Mouse (Mus musculus): ENCODE results near the gene Acta2.
A peak's percentile ranks its signal among the peaks of the same experiment; 100 is the strongest.

The Acta2 gene

DNA sequence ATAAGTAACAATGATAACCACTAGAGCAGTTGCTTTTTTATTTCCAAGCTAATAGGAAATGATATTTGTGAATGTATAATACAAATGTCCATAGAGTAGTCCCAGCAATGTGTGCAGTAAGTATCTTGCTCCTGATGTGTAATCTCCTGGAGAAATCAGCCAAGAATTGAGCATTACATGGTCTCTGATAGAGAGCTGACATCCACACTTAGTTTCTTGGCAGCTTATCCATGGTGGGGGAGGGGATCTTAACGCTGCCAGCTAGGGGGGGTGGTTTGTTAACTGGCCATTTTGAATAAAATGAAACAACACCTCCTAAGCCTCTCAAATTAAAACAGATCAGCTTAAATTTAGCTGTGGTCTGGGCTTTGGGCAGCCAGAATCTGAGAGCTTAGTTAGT lies 13.6 kb upstream of the Acta2 start:
- no peak for DNase-seq

DNA sequence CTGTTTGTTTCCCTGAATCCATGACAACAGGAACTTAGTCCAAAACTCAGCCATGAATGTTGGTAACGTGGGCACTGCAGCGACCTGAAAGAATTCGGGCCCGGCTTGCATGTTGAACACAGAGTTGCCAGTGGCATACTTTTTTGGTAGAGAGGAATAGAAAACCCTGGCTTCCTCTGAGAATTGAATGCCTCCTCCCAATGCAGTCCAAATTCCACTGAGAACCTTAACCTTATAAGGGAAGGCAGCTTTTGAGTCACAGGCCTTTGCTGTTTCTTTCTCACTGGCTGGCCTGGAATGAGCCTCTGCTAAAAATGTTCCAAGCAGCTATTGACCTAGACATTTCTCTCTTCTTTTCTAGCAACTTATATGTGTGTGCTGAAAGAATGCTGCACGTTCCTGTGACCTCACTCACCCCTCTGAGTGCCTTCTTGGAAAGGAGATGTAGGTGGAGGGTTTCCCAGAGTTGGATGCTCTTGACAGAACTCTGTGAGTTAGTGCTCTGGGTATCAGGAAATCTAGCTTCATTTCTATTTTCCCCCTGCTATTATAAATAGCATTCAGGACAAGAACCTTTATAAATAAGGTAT lies 10.3 kb upstream of the Acta2 start:
- peak; percentile 48 for DNase-seq

DNA sequence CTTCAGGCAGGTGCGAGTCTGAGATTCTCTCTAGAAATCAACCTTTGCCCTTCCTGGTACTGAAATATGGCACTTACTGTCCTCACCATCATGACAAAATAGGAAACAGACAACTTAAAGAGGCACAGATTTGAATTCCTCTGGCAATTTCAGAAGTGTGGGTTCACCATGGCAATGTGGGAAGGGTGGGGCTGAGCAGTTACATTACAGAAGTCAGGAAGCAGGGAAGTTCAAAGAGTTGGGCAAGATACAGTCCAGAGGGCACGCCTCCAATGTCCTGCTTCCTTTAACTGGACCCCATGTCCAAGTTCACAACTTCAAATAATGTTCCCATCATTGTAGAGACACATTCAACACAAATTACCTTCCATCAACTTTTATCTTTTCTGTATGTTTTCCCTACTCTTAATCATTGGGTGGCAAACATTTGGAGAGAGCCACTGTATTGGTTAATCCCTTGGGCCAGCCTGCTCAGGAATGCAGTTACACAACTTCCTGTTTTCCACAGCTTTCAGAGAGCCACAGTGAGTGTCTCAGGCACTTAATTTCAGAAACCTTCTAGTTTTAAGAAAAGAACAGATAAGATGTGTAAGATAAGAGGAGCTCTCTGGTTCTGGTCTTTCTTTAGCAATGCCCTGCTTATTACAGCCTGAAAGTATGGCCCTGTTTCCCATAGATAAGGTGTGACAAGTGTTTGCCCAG lies 7.0 kb upstream of the Acta2 start:
- peak; percentile 74 for DNase-seq

DNA sequence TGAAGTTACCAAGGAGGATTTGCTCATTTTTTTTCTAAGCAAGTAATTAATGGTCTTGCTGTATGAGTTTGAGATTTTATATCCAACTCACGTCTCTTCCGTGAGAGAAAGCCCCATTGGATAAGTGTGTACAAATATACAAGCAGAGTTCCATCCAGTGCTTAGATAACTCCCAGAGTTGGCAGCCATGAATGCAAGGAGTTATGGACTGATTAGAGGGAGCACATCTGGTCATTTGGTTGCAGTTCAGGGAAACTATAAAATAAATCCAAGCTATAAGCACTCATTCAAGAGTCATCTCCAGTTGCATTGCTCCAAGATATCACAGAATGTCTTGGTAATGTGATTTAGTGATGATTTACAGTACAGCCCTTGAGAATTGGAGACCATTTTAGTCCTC lies 1.5 kb upstream of the Acta2 start:
- no peak for DNase-seq

DNA sequence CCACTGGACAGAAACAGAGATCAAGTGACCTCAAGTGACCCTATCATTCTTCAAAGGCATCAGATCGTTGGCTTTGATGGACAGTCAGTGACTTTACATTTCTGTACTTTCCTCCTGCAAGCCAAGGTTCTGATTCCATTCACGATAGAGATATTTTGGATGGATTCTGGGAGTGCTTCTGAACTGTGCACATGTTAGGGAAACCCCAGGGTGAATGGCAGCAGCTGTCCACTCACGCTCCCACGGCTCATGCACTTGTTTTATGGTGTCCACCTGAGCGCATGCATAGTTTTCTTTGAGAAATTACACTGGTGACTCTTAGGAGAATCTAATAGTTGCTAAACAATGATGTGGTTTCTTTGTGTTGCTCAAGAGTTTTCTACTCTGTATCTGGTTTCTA lies 759 bp upstream of the Acta2 start:
- no peak for DNase-seq

DNA sequence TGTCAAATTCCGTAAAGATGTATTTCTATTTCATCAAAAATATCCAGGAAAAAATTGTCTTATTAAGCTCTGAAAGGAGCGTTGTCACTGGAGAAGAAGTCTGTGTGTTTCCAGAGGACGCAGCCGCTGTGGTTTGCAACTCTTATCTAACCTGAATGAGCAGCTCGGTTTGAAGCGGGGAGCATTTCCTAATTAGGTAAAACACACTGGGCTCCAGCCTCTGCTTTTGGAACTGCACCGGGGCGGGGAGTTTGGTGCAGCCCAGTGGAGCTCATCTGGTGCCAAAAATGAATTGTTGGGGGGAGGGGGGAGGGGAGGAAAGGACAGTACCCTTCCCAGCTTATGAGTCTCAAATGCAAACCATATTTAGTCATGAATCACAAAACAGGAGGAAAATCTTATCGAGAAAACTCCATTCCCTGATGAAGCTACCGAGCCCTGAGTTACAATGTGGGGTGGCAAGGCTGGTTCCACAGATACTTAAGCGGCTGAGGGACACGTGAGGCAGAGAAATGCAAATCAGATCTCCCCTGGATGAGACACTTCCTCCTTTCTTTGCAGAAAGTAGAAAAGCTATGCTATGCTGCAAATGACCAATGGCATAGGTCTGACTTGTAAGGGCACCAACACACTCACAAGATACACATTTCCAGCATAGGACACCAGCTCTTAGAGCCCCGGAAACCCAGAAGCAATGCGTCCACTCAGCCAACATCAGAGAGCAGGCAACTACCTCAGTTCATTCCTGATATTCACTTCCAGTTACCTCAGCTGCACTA lies 1.1 kb downstream of the Acta2 start:
- DNase-seq: peak; percentile 53

DNA sequence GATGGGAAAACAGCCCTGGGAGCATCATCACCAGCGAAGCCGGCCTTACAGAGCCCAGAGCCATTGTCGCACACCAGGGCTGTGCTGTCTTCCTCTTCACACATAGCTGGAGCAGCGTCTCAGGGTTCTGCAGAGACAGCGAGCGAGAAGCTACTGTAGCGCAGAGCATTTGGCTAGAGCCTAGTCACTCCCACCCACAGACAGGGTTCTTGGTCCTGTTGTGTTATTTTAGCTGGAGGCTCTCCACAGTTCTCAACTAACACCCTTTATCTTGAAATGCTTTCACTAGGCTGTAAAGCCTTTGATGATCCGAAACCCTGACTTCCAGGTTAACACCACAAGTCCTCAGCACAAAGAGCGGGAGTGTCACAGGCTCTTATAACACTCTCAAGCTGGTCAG lies 2.9 kb downstream of the Acta2 start:
- DNase-seq: no peak

DNA sequence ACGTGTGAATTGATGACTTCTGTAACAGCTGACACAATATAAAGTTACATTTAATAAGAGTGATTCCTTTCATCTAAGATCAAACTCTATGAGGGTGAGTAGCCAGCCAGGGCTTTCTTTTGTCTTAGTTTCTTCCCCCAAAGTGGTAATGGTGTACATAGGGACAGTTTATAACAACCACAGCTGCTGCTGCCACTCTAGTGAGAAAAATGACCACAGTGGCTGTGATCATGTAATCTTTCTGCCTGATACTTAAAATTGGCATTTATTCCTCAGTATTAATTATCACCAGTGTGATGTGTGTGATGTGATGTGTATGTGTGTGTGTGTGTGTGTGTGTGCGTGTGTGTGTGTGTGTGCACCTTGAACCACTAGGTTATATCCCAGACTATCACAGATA lies 3.5 kb downstream of the Acta2 start:
- DNase-seq: no peak

DNA sequence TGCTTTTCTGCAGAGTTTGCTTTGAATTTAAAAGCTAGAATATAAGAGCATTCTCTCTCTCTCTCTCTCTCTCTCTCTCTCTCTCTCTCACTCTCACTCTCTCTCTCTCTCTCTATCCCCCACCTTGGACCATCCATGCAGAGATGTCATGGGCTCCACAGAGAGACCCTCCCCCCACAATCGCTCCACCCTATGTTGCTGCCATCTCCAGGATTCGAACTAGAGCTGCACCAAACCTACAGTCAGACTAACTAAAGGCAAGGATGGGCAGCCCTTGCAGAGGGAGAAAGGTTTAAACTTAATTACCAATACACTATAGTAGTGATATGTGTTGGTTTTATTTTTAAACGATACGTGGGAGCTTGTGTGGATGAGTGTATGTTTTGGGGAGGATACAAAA lies 4.8 kb downstream of the Acta2 start:
- no peak for DNase-seq

DNA sequence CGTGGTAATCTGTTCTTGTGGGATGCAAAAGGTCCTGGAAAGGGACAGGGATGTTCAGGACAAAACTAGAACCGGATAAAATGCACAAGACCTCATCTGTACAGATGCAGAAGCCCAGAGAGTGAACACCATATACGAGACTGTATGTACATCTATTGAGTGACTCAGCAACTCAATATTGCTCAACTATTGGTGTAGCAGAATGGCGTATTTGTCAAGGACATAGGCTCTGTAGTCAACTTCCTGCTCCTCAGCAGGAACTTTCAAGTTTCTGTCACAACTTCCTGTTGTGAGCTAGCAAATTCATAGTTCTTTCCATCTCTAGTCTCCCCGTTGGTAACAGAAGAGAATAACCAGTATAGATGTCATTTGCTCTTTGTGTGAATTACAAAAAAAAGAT lies 6.8 kb downstream of the Acta2 start:
- peak; percentile 31 for DNase-seq

DNA sequence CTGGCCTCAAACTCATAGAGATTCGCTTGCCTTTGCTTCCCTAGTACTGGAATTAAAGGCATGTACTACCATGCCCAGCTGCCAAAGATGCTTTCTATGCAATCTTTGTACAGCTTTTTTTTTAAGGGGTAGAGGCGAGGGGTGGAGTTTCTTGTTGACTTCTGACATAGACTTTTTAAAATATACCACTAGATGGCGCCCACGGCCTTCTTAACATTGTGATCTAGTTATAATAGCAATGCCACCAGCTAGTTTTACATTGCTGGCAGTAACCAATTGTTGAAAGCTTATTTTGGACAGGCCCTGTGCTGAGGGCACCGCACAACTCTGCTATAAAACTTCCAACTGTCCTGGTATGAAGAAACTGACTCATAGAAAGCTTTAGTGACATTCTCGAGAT lies 11.3 kb downstream of the Acta2 start:
- DNase-seq: peak; percentile 91

DNA sequence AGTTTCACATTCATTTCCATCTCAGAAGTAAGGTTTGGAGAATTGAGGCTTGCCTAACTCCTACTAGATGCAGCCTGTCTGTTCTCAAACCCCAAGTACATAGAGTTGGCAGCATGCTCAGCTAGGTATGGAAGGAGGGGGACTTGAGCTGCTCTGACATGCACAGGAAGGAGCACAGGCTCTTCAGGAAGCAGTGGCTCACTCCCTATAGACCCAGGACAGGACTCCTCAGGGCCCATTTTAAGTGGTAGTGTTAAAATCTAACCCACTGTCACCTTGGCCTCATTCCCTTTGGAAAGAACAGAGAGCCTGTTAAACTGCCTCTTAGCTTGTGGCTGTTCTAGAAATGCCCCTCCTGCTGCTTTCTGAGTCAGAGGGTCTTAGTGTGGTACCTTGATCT lies 12.5 kb downstream of the Acta2 start:
- no peak for DNase-seq

DNA sequence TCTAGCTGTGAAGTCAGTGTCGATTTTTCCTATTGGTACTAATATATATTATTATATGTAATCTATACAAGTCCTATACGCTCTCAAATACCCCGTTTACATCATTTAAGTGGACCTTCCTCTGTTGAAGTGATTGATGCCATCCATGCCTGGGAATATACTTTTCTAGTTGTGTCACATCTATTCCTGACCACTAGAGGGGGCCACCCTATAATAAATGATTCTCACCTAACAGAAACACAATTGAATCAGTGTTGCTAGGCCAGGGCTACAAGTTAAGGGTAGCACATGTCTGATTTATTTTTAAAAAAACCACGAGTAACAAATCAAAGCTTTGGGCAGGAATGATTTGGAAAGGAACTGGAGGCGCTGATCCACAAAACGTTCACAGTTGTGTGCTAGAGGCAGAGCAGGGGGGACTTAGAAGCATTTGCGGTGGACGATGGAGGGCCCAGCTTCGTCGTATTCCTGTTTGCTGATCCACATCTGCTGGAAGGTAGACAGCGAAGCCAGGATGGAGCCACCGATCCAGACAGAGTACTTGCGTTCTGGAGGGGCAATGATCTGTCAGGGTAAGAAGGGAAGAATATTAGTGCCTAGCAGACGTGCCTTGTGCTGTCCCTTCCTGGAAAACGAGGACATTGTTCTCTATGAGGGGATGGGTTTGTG lies 14.0 kb downstream of the Acta2 start:
- DNase-seq: peak; percentile 72

DNA sequence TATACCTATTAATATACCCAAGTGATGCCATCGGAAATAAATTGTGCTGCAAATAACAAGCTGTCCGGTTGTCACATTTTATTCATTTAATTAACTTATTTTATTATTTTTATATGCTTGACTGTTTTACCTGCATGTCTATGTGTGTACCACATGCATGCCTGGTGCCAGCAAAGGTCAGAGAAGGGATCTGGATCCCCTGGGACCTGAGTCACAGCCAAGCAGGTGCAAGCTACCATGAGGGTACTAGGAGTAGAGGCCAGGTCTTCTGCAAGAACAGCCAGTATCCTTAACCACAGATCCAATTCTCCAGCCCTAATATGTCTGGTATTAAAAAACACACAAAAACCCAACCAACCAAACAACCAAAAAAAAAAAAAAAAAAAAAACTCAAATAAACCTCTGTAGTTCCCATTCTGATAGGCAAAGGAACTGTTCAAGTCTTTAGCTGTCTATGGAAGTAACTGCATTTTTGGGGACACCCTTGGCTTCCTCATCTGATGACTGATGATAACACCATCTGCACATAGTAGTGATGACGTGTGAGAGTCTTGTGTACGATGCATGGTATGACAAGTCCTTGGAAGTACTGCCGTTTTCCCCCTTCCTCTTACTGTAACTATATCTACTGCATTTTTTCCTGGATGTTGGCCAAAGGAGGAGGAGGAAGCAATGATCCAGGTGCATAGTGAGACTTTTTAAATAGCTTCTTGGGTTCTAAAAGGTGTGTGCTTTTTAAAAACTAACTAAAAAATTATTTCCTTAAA lies 14.9 kb downstream of the Acta2 start:
- DNase-seq: no peak

DNA sequence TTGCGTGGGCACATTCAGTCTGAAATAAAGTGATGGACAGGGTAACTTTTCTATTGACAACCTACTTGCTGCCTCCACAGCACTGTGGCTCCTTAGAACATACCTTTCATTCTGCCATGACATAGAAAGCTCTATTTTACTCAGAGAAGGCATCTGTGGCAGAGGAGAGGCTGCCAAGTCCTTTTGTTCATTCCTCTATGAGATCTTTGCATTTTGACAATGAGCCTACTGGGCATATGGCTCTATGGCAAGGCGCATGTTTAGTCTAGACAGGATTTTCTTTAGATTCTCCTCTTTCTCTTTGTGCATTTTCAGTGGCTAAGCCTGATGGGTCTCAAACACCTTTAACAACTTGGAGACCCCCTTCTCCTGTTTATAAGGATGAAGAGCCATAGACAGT lies 17.6 kb downstream of the Acta2 start:
- no peak for DNase-seq

DNA sequence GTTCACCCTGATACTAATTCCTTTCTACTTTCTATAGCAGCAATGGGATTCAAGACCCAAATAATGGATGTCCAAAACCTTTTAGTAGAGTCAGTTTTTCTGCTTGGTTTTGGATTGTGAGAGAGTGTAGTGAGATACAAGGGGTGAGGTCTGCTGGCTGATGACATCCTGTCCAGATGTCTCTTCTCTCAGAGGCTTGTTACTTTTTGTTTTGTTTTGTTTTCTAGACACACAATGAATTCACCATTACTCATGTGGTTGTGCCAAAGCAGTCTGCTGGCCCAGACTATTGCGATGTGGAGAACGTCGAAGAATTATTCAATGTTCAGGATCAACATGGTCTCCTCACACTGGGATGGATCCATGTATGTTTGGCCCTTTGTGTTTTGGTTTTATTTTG lies 19.3 kb downstream of the Acta2 start:
- peak; percentile 19 for DNase-seq

DNA sequence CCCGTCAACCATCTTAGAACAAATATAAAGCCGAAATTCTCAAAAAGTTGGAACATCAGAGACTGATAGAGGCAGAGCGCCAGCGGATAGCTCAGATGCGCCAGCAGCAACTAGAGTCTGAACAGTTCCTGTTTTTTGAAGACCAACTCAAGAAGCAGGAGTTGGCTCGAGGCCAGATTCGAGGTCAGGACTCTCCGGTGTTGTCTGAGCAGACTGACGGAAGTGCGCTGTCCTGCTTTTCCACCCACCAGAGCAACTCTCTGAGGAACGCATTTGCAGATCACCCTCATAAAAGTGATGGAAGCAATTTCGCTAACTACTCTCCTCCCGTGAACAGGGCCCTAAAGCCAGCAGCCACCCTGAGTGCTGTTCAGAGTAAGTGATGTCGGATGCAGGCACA lies 21.4 kb downstream of the Acta2 start:
- DNase-seq: peak; percentile 82

DNA sequence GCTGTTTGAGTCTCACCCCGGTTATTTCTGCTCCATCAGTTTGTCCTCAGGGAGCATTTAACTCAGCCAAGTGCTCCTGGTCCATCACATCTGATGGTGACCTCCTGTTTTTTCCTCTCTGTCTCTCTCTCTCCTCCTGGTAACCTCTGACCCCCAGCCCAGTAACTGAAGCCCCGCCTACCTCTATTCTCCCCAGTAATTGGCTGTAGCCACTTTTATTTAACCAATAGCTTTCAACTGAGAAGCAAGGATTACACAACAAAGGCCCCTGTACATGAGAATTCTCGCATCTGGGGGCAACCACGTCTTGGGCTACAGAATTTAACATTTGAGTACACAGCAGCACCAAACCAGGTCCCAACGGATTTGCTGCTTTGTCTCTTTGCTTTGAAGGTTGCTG lies 23.1 kb downstream of the Acta2 start:
- DNase-seq: no peak

DNA sequence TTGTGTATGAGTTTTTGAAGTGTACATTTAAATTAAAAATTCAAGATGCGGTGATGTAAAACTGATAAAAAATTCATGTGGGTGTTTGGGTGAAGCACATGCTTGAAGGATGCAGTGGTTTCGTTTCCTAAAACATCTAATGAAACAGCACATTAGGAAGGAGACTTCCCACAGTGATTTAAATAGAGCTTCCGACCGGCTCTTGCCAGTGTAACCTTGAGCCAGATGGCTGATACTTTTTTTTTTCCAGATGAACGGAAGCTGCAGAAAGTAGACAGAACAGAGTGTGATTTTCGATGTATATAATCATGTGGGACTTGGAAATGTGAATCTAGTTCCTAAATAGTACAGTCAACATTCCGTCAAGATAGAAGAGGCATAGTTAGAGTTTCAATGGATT lies 23.8 kb downstream of the Acta2 start:
- no peak for DNase-seq

DNA sequence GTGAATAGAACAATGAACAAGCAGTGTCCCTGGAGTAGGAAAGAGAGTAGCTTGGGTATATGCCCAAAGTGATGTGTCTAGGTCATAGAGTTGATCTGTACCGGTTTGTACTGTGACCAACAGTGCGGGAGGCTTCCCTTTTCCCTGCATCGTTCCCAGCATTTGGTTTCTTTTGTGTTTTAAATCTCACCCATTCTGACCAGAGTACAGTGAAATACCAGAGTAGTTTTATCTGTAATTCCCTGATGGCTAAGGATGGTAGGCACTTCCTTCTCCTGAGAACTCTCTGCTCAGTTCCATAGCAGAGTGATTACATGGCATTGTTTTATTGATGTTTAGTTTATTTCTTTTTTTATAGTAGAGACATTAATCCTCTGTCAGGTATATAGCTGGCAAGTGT lies 32.6 kb downstream of the Acta2 start:
- no peak for DNase-seq

DNA sequence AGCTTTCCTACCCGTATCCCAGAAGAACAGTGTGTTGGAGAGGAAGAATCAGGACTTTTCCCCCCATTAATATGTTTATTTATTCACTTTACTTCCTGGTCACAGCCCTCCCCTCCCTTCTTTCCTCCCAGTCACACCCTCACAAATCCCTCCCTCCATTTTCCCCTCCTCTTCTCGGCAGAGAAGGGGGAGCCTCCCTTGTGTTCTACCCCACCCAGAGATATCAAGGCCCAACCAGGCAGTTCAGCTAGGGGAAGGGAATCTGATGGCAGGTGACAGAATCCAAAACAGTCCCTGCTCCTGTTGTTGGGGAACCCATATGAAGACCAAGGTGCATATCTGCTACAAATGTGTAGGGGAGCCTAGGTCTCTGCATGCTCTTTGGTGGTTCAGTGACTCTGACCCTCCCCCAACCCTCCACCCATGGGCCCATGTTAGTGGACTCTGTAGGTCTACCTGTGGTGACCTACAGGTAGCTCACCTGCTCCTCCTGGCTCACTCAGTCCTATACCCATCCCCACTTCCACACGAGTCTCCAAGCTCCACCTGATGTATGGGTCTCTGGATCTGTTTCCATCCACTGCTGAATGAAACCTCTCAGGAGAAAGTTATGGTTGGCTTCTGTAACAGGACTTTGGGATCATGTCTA lies 34.5 kb downstream of the Acta2 start:
- DNase-seq: no peak

DNA sequence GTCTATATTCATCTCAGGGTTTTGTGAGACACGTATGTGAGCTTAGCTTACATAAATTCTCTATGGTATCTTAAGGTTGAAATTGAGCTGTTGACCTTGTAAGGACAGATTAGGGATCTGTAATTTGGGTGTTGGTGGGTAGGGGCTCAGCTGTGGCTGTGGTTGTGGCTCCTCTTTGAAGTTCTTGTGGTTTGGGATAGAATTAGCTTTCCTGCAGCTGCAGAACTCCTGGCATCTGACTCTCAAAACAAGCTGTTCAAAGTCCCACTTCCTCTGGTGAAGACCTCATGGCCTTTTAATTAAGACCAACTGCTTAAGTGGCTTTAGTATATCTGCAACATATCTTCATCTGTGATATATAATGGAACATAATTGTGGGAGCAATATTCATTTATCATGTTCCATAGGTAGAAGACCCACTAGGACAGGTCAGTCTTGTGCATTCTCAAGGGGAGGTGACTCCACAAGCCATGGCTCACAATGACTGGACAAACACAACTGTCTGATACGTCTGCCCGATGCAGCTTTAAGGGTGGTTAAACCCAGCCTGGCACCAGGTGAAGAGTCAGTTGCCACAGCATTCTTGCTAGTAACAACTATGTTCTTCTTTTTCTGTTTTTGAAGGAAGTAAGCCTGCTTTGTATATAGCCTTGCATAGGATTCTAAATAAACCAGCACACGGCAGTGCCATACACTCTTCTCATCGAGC lies 36.0 kb downstream of the Acta2 start:
- no peak for DNase-seq

All from lung, postnatal 36 days (tissue).